Mouse (Mus musculus): ENCODE measurements at regions not wholly inside any gene's neighbourhood (a gene's known extent, or its start where the extent isn't known, plus 50 kb on each side); places are given as distances from the start of the nearest gene placed in this dataset.

DNA sequence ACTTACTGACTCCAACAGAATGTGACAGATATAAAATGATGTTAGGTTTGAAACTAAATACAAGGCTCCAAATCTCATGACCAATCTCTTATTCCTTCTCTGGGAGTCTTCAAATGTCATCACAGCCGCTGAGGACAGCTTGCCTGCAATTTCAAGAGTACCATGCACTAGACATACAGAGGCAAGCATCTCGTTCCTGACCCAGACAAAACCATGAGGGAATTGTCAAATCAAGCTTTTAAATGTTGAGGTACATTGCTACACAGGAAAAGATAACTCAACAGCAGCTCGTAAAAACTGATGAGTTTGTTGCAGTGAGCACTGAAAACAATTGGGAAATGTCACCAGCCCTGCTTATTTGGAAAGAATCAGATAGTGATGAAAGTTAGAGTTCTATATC, 397.0 kb downstream of the Rapgef2 start:
- no peak for TF ChIP-seq CTCF (IDR thresholded peaks at IDR 0.05)
- Histone ChIP-seq H3K4me3 (no peak overlapping the region), H3K27ac (no peak overlapping the region)
- no peak for DNase-seq
- intact Hi-C loops (cut with DNase I), result no loop called here

- no peak overlapping the region for H3K4me3 ChIP-seq
- intact Hi-C loops (cut with DNase I), result no loop called here
- TF ChIP-seq CTCF (IDR thresholded peaks at IDR 0.05), result no peak
- DNase-seq, result no peak
- H3K27ac ChIP-seq, result no peak overlapping the region
These were observed 401.6 kb downstream of the Rapgef2 start for GRCm38 (mm10) chr3:78884715-78885114.

- intact Hi-C loops (cut with DNase I), result no loop called here
- no peak for TF ChIP-seq CTCF (IDR thresholded peaks at IDR 0.05)
- H3K4me3 ChIP-seq, result no peak overlapping the region
These were observed 402.3 kb downstream of the Rapgef2 start for GRCm38 (mm10) chr3:78884029-78884428.

DNA sequence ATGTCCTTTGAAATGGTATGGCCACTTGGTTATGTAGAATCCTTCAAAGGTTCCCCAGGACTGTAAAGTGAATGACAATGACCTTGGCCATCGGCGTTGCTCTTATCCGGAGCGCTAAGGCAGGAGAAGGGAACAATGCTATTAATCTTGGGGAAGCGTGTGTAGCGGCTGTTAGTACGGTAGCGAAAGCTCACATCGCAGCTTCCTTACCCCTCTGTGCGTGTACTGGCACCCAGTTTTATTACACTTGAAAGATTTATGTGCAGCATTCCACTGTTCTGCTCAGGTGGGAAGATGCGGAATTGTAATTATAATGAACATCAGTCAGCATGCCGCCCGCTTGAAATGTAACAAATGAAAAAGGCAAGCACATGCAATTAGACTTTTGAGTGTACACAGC, 406.2 kb downstream of the Rapgef2 start:
- Histone ChIP-seq H3K4me3 (no peak overlapping the region), H3K27ac (no peak overlapping the region)
- no peak for TF ChIP-seq CTCF (IDR thresholded peaks at IDR 0.05)
- intact Hi-C loops (cut with DNase I), result no loop called here
- DNase-seq, result no peak

More at GRCm38 (mm10) chr3:78884029-78884428, 402.3 kb downstream of the Rapgef2 start:
- no peak overlapping the region for H3K27ac ChIP-seq
- no peak for DNase-seq

DNA sequence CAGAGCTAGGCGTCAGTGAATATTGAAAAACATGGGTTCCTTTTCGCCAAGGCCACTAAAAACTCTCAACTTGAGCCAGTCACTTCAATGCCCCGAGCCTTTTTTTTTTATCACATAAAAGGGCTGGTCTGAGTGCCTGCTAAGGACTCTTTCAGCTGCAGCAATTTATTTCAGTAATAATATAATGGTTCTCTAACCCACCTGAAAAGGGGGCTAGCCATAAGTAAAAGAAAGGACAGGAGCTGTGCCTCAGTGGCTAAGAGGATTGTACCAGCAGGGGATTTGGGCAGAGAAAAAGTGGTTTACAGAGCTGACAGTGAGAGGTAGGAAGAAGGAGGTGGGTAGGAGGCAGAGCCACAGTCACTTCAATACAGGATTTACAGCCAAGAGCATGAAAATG, 409.0 kb downstream of the Rapgef2 start:
- no peak for TF ChIP-seq CTCF (IDR thresholded peaks at IDR 0.05)
- DNase-seq, result no peak
- Histone ChIP-seq H3K4me3 (no peak overlapping the region), H3K27ac (no peak overlapping the region)
- intact Hi-C loops (cut with DNase I), result no loop called here

DNA sequence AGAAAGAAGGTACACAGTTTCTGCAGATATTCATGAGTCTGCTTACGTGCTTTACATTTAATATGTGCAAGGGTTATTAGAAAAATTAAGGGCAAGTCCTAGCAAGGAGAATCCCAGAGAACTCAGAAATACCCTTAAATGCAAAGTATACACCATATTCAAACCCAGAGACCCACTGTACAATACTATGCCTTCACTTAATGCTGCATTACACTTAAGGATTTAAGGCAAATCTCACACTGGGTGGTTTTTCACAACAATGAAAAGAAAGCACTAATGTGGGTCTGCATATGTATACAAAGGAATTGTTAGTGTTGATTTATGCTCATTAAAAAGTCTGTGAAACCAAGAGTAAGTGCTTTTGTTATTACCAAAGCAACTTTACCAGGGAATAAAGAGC, 419.4 kb downstream of the Rapgef2 start:
- no peak for DNase-seq
- no peak for TF ChIP-seq CTCF (IDR thresholded peaks at IDR 0.05)
- Histone ChIP-seq H3K4me3 (no peak overlapping the region), H3K27ac (no peak overlapping the region)
- intact Hi-C loops (cut with DNase I), result no loop called here

GRCm38 (mm10) chr3:78866083-78866726, 420.1 kb downstream of the Rapgef2 start:
- no peak for DNase-seq
- no peak overlapping the region for H3K27ac ChIP-seq
- no peak for TF ChIP-seq CTCF (IDR thresholded peaks at IDR 0.05)
- intact Hi-C loops (cut with DNase I), result no loop called here
- H3K4me3 ChIP-seq, result no peak overlapping the region

DNA sequence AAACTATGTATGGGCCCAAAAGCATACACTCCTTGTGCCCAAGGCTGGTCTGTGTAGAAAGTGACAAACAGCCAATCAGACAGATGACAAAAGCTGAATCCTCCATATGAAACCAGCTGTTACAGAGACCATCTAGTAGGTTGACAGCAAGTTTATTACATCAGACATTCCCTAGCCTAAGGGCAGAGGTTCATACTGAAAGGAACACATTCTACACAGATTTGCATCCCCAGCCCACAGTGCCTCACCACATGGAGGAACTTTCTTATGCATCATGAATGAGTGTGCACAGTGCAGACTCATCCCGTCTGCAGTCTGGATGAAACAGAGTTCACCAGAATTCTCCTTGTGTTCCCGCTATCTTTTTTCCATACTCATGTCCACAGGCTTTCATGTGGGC, 423.3 kb downstream of the Rapgef2 start:
- no peak for TF ChIP-seq CTCF (IDR thresholded peaks at IDR 0.05)
- H3K27ac ChIP-seq, result no peak overlapping the region
- no peak overlapping the region for H3K4me3 ChIP-seq
- intact Hi-C loops (cut with DNase I), result no loop called here
- no peak for DNase-seq

DNA sequence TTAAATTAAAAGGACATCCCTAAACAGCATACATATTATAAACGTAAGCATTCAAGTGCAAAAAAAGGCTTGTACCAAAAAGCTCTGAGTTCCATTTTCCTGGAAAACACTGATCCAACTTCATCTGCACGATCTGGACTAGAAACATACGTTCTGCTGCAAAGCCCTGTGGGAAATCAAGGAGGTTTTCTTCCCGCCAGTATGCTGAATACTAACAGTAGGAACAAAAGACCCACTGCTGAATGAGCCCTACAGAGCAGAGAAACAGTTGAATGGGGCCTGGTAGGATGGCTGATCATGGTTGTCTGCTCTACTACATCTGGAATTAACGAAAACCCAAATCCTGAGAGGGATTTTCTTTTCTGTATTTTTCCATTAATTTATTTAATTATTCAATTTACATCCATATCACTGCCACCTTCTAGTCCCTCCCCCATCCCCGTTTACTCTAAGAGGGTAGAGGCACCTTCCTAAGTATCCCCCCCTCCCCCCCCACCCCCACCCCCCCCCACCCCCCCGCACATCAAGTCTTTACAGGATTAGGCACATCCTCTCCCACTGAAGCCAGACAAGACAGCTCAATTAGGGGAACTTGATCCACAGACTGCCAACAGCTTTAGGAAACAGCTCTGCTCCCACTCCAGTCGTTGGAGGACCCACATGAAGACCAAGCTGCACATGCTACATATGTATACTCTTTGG, 439.5 kb downstream of the Rapgef2 start:
- no peak for DNase-seq
- intact Hi-C loops (cut with DNase I), result no loop called here
- Histone ChIP-seq H3K27ac (no peak overlapping the region), H3K4me3 (no peak overlapping the region)
- no peak for TF ChIP-seq CTCF (IDR thresholded peaks at IDR 0.05)

- intact Hi-C loops (cut with DNase I), result no loop called here
- no peak overlapping the region for H3K4me3 ChIP-seq
- TF ChIP-seq CTCF (IDR thresholded peaks at IDR 0.05), result no peak
These were observed 445.1 kb downstream of the Rapgef2 start for GRCm38 (mm10) chr3:78841173-78841572.

DNA sequence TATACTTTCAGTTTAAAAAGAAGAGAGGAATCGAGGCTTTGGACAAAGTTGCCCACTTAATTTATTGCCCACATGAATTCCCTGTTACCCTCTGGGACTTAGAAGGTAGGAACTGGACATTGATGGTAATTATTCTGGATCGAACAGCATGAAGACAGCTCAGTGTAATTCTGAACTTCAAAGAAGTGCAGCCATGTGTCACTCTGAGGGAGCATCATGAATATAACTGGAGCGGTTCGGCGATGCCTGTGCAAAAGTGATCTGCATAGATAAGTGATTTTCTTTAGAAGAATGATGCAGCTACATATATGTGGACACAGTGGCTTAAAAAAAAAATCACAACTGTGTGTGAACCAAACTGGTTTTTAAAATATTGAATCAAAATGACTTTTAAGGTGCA, 449.5 kb downstream of the Rapgef2 start:
- intact Hi-C loops (cut with DNase I), result no loop called here
- no peak for DNase-seq
- H3K27ac ChIP-seq, result no peak overlapping the region
- TF ChIP-seq CTCF (IDR thresholded peaks at IDR 0.05), result no peak
- H3K4me3 ChIP-seq, result no peak overlapping the region

More at GRCm38 (mm10) chr3:78841173-78841572, 445.1 kb downstream of the Rapgef2 start:
- H3K27ac ChIP-seq, result no peak overlapping the region
- DNase-seq, result no peak

DNA sequence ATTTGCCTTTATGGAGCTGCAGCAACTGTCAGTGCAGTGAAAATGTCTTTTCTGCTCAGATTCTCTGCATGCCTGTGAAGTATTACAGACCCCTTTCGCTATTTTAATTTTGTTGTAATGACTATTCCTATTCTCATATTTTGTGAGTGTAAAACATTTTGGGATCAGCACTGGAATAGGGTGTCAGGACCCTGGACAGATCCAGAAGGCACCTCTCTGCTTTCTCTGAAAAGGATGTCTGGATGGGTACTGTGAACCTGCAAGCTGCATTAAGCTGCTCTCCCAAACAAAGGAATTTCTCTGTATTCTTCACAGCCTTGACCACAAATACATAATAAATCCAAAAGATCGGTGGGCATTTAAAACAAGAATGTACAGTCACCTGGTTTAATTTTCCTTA, 460.8 kb downstream of the Rapgef2 start:
- H3K27ac ChIP-seq, result no peak overlapping the region
- TF ChIP-seq CTCF (IDR thresholded peaks at IDR 0.05), result no peak
- DNase-seq, result no peak
- intact Hi-C loops (cut with DNase I), result no loop called here
- H3K4me3 ChIP-seq, result no peak overlapping the region

GRCm38 (mm10) chr3:78812425-78812824, 473.9 kb downstream of the Rapgef2 start:
- intact Hi-C loops (cut with DNase I), result no loop called here
- H3K4me3 ChIP-seq, result no peak overlapping the region
- no peak for TF ChIP-seq CTCF (IDR thresholded peaks at IDR 0.05)
- no peak overlapping the region for H3K27ac ChIP-seq
- DNase-seq, result no peak

Data from gastrocnemius, adult 2 months (tissue).